Mouse (Mus musculus) midbrain, postnatal 0 days (tissue): ENCODE measurements at regions not wholly inside any gene's neighbourhood (a gene's known extent, or its start where the extent isn't known, plus 50 kb on each side); places are given as distances from the start of the nearest gene placed in this dataset.

ENCODE experiments used
- ATAC-seq: fragments of 200-750 bp; cut with Nextera tagmentation; 2 replicates; pipeline ENCODE4 v1.8.0; 2017; ENCODE audit warnings: moderate number of reproducible peaks, mild to moderate bottlenecking, moderate TSS enrichment, moderate library complexity; ENCODE audit not compliant: low FRiP score
- DNase-seq: peaks from one replicate; pipeline ENCODE4 v3.0.0-alpha.2; 2015; ENCODE audit warnings: low spot score
- H3K27ac ChIP-seq: fragments of 300-500 bp; sonication (generic); 2 replicates; pipeline ENCODE4 v1.5.1; 2014; ENCODE audit warnings: low read depth, mild to moderate bottlenecking, low read length, mixed read lengths
- H3K27me3 ChIP-seq: fragments of 300-500 bp; sonication (generic); 2 replicates; pipeline ENCODE4 v1.6.1; 2014; ENCODE audit warnings: low read length, control low read depth, mixed read lengths; ENCODE audit not compliant: insufficient read depth
- H3K36me3 ChIP-seq: fragments of 300-500 bp; sonication (generic); 2 replicates; pipeline ENCODE4 v1.6.1; 2014; ENCODE audit warnings: low read length, control low read depth, mixed read lengths; ENCODE audit not compliant: insufficient read depth
- H3K4me1 ChIP-seq: fragments of 300-500 bp; sonication (generic); 2 replicates; pipeline ENCODE4 v1.6.1; 2014; ENCODE audit warnings: mild to moderate bottlenecking, control low read depth, antibody characterized with exemption, low read length, mixed read lengths; ENCODE audit not compliant: insufficient read depth
- H3K4me2 ChIP-seq: fragments of 300-500 bp; sonication (generic); 2 replicates; pipeline ENCODE4 v1.6.1; 2014; ENCODE audit warnings: low read depth, mild to moderate bottlenecking, low read length, mixed read lengths; ENCODE audit not compliant: poor library complexity, severe bottlenecking
- H3K4me3 ChIP-seq: fragments of 300-500 bp; sonication (generic); 2 replicates; pipeline ENCODE4 v1.5.1; 2014; ENCODE audit warnings: low read depth, mild to moderate bottlenecking, low read length, moderate library complexity
- H3K9ac ChIP-seq: fragments of 300-500 bp; sonication (generic); replicated peaks from 2 replicates; pipeline ENCODE4 v1.6.1; 2014; ENCODE audit warnings: mild to moderate bottlenecking, low read length, moderate library complexity, mixed read lengths; ENCODE audit not compliant: poor library complexity, severe bottlenecking
- H3K9me3 ChIP-seq: fragments of 300-500 bp; sonication (generic); 2 replicates; pipeline ENCODE4 v1.6.1; 2016; ENCODE audit warnings: low read length, control low read depth
- CTCF ChIP-seq: IDR thresholded peaks from 2 replicates; pipeline ENCODE4 v1.5.1; 2016; ENCODE audit warnings: antibody characterized with exemption, mild to moderate bottlenecking

- no peak for TF ChIP-seq CTCF
- H3K9ac ChIP-seq = no peak overlapping the region
- no peaks in the 10 kb centered on the region for H3K36me3 ChIP-seq
- no peaks in the 10 kb centered on the region for H3K9me3 ChIP-seq
- DNase-seq (peak; percentile 34), ATAC-seq (no peak)
- H3K4me2 ChIP-seq = no peak overlapping the region
- H3K4me3 ChIP-seq = no peak overlapping the region
- no peaks in the 10 kb centered on the region for H3K27me3 ChIP-seq
- no peak overlapping the region for H3K27ac ChIP-seq
- no peaks in the 10 kb centered on the region for H3K4me1 ChIP-seq
Measured at GRCm38 (mm10) chr12:42809864-42810263, 1323.6 kb upstream of the Lrrn3 start.
